Mouse (Mus musculus) bone marrow, adult 2 months (tissue): ENCODE data around the gene Ube2j1.

Experiments
- CTCF ChIP-seq: fragments of 200-500 bp; IDR thresholded peaks from 2 replicates; pipeline ENCODE4 v1.5.1; 2011; ENCODE audit warnings: low read length, control low read depth; ENCODE audit not compliant: control insufficient read depth, insufficient read depth
- POLR2A ChIP-seq: fragments of 200-500 bp; IDR thresholded peaks from 2 replicates; pipeline ENCODE4 v1.6.1; 2011; ENCODE audit warnings: low read depth, mild to moderate bottlenecking, control low read depth, low read length, borderline replicate concordance; ENCODE audit not compliant: control insufficient read depth

DNA sequence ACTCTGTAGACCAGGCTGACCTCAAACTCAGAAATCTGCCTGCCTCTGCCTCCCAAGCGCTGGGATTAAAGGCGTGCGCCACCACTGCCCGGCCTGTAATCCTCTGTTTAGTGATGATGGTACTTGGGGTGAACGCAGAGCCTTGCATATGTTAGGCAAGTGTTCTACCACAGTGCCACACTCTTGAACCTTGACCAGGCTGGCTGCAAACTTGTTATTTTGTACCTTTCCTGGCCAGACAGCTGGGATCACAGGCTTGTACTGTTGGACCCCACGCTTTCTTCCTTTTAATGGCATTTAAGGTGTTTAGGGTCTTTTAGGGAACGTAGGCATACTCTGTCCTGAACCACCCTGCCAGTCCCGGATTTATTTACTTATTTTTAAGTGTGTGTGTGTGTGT, 32.2 kb upstream of the Ube2j1 start:
- TF ChIP-seq CTCF (no peak), POLR2A (no peak)
